Mouse (Mus musculus): Measurements from ENCODE around the gene 6030468B19Rik. TPM values are rescaled to one million over a fixed set of nuclear protein-coding genes. Genes with fewer than 3 reads are reported as not detected.
"Not testable (repeated sequence)": the region's sequence is repeated elsewhere in the genome, so short reads cannot be mapped to it uniquely, and the experiment has no call there.

6030468B19Rik gene
- total RNA-seq, 2 experiments from 2014 or later = 0.34 to 0.46 TPM

DNA sequence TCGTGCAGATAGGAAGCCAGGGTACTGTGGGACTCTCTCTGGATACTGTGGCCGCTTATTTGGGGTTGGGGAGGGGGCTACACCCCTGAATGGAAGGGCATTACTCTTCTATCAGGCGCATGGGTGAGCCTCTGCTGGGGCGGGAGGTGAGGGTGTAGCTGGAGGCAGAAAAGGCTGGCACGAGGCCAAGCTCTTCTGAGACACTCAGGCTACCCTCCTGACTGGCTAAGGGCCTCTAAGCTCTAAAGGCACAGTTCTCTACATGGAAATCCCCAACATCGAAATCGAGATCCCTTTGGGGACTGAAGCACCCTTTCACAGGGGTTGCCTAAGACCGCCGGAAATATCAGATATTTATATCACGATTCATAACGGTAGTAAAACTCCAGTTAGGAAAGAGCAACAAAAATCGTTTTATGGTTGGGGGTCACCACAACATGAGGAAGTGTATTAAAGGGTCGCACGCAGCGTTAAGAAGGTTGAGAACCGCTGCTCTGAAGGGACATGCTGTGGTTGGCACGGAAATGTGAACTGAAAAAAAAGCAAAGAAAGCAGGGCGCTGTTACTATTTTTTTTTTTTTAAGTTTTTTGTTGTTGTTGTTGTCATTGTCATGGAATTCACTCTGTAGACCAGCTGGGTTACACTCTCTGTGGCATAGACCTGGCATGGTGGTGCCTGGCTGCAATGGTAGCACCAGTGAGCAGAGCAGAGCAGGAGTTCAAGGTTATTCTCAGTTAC is 30.9 kb downstream of the 6030468B19Rik start:
- DNase-seq (ENCODE audit: low spot score in 2 of 2) = no peak
- Histone ChIP-seq H3K4me3 (no peak overlapping the region), H3K27ac (peak overlapping the region; percentile 47)
- no peak for TF ChIP-seq CTCF (conservative IDR thresholded peaks at IDR 0.05)

DNA sequence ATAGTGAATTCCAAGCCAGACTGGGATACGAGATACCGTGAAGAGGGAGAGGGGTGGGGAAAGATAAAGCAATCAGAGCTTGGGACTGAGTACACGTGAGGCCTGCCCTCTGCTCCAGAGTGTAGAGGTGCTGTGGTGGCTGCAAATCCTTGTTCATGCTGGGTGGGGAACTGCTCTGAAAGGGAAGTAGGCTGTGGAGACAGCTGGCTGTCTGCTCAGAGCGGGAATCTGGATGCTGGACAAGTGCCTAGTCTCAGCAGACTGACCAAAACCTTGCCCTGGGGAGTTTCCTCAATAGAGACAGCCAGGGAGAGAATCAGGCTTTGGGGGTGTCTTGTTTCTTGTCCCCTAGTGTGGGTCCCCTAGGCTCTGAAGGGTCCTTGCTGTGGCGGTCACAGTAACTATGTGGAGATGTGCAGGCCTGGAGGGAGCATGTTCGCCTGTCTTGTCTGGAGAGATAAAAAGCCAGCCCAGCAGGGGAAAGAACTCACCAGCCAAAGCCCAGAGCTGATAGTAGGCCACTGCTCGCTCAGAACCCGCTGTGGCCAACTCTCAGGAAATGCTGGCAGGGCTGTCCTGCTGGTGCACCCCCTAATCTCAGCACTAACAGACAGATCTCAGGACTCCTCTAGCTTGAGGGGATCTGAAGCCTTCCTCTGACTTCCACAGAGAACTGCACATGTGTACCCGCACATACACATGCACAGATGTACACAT is 31.6 kb downstream of the 6030468B19Rik start:
- peak overlapping the region; percentile 47 for H3K27ac ChIP-seq
- TF ChIP-seq CTCF (conservative IDR thresholded peaks at IDR 0.05) = no peak
- DNase-seq (ENCODE audit: low spot score in 2 of 2) = no peak
- no peak overlapping the region for H3K4me3 ChIP-seq

DNA sequence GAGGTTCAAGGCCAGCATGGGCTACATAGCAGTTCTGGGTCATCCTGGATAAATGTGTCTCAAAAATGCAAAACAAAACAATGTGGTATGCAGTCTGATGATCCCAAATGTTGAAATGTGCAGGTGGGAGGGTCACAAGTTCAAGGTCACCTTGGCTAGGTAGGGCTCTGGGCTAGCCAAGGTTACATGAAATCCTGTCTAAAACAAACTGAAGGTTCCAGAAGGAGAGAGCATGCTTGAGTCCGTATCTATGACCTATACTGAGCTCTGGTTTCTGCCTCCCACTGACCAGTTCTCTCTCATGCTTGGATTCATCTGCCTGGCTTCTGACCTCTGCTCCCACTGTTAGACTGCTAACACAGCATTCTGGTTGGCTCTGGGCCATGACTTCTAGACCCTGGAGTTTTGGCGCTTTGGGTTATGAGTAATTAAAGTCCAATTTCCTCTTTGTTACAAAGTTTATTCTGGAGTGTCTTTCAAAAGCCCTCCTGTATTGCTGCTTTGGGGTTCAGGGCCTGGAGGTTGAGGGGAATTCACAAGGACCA is 32.3 kb downstream of the 6030468B19Rik start:
- H3K27ac ChIP-seq = peak overlapping the region; percentile 47; the same call in 1 of the 2 replicates
- no peak overlapping the region for H3K4me3 ChIP-seq
- no peak for DNase-seq (ENCODE audit: low spot score in 2 of 2)
- TF ChIP-seq CTCF (conservative IDR thresholded peaks at IDR 0.05) = no peak

DNA sequence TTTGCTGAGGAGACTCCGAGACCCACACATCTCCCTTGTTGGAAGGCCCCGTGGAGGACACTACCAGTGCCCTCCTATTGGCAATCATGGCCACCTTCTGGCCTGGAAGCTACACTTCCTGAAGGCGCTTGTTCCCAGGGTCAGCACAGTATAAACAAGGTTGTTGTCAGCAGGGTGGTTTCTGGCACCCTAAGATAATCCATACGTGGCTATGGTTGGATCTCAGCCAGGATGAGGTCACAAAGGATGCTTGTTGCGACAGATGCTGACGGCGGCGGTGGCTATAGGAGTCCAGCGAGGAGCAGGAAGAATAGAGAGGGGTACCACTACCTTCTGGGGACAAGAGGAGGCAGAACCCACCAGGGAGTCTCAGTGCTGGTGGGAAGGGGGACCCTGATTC is 32.9 kb downstream of the 6030468B19Rik start:
- no peak overlapping the region for H3K27ac ChIP-seq

DNA sequence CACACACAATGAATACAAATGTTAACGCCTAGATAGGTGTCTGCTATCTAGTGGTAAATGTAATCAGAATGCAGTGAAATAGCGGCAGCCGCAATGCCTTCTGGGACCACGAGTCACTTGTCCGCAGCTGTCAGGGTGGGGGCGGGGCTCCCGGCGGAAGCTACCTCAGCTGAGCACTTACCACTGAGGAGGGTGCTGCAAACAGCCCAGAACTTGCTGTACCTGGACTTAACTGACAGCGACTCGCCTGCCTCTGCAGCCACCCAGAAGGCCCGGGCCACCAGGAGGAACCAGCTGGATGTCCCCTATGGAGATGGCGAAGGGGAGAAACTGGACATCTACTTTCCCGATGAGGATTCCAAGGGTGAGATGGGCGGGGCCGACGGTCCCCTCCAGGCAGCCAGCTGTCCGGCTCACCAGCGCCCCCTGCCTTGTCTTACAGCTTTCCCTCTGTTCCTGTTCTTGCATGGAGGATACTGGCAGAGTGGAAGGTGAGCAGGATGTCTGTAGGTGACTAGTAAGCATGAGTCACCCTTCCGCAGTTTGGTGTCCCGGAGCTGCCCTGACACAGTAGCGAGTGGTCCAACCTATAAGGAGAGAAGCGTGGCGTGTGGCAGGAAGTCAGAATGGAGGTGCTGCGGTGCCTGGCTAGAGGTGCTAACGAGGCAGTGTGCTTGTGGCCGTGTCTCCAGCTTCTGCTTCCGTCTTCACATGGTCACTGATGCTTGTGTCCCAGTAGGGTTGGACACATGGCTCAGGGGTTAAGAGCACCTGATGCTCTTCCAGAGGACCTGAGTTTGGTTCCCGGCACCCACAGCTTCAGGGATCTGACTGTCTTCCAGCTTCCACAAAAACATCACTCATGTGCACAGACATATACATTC is 34.9 kb downstream of the 6030468B19Rik start:
- H3K4me3 ChIP-seq = peak overlapping the region; percentile 49
- peak; percentile 81 for TF ChIP-seq CTCF (conservative IDR thresholded peaks at IDR 0.05)
- H3K27ac ChIP-seq = no peak overlapping the region
- DNase-seq (ENCODE audit: low spot score in 2 of 2) = peak; percentile 44 to 69

More for the DNA sequence above, 32.9 kb downstream of the 6030468B19Rik start:
- H3K4me3 ChIP-seq = no peak overlapping the region
- TF ChIP-seq CTCF (conservative IDR thresholded peaks at IDR 0.05) = no peak
- no peak for DNase-seq (ENCODE audit: low spot score in 2 of 2)

DNA sequence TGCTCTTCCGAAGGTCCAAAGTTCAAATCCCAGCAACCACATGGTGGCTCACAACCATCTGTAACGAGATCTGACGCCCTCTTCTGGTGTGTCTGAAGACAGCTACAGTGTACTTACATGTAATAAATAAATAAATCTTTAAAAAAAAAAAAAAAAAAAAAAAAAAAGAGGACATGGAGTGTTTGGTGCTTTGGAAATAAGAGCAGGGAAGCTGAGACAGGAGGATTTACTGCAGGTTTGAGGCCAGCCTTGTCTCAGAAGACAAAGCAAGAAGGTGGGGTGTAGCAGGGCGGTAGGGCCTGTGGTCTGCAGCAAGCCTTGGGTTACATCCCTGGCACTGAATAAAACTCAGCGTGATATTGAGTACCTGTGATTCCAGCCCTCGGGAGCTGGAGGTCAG is 36.0 kb downstream of the 6030468B19Rik start:
- DNase-seq (ENCODE audit: low spot score in 2 of 2); H3K27ac ChIP-seq; H3K4me3 ChIP-seq: not testable (repeated sequence)

DNA sequence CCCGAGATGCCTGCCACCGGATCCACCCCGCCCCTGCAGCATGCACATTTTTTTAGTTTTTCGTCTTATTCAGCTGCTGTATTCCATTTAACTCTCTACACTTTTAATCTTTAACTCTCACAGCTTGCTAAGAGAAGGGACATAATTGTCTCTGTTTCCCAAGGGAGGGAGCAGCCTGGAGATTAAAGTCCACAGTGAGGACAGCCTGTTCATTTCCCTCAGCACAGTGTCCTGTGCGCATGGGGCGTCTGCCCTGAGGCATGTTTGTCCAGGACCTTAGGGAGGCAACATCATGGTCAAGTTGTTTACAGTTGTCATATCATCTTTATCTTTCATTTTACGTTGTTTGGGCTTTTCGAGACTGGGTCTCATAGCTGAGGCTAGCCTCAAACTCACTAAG is 36.6 kb downstream of the 6030468B19Rik start:
- Histone ChIP-seq H3K27ac (no peak overlapping the region), H3K4me3 (no peak overlapping the region)
- no peak for DNase-seq (ENCODE audit: low spot score in 2 of 2)
- TF ChIP-seq CTCF (conservative IDR thresholded peaks at IDR 0.05) = no peak

DNA sequence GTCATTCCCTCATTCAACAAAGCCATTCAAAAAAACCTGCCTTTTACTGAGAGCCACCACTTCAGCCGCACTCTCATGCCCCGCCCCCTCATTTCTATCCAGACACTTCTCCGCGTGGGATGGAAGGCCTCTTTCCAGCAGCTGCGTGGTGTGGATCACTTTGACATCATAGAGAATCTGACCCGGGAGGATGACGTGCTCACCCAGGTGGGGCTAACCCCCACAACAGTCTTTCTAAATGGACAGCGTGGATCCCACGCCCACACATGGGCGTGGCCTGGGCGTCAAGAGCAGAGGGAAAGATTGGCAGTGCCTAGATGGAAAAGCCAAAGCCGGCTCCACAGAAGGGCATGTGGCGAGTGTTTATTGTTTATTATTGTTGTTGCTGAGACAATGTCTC is 38.8 kb downstream of the 6030468B19Rik start:
- DNase-seq (ENCODE audit: low spot score in 2 of 2) = peak; percentile 45 to 53
- TF ChIP-seq CTCF (conservative IDR thresholded peaks at IDR 0.05) = no peak
- H3K4me3 ChIP-seq = peak overlapping the region; percentile 24; the same call in 1 of the 2 replicates
- H3K27ac ChIP-seq = no peak overlapping the region

DNA sequence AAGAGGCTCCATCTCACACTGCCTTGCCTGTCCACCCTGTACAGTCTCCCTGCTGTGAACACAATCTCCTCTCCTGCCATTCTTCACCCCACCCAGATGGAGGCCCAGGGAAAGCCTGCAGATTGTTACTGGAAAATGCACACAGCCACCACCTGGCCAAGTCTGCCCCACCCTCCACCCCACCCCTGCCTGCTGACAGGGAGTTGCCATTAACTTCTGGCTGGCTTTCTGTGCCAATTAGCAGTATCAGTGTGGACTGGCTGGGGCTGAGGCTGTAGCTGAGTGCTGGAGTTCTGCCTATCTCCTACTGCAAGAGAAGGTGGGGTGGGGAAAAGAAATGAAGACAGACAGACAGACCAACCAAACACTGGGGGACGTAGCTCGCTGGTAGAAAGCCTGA is 41.1 kb downstream of the 6030468B19Rik start:
- DNase-seq (ENCODE audit: low spot score in 2 of 2) = no peak
- no peak overlapping the region for H3K4me3 ChIP-seq
- TF ChIP-seq CTCF (conservative IDR thresholded peaks at IDR 0.05) = no peak
- no peak overlapping the region for H3K27ac ChIP-seq

DNA sequence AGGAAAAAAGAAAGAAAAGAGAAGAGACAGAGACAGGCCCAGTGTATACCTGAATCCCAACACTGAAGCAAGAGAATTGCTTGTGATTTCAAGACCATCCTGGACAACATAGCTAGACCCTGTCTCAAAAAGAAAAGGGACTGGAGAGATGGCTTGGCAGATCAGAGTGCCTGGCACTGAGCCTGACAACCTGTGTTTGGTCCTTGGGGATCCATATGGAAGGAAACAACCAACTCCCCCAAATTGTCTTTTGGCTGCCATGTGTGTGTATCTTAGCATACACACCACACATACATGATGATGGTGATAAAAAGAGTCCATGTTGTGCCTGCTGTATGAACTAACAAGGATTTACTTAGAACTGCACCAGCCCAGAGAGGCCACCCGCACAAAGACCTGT is 41.6 kb downstream of the 6030468B19Rik start:
- DNase-seq (ENCODE audit: low spot score in 2 of 2) = no peak
- no peak overlapping the region for H3K27ac ChIP-seq
- no peak for TF ChIP-seq CTCF (conservative IDR thresholded peaks at IDR 0.05)
- H3K4me3 ChIP-seq = no peak overlapping the region

DNA sequence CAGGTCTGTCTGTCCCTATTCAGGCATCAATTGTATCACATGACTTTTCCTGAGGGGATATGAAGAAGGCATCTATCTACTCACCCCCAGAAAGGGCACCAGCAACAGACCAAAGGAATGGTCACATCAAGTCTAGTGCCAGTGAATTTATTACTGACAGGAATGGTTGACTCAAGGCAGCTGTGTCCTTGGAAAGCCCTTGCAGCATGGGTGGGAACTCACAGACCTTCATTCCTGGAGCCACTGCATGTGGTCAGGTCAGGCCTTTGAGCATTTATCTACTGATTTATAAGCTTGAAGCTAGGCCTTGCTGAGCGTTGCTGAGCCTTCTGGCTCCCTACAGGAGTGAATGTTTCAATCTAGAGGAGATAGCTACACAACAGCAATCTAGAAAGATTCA is 43.5 kb downstream of the 6030468B19Rik start:
- no peak for TF ChIP-seq CTCF (conservative IDR thresholded peaks at IDR 0.05)
- Histone ChIP-seq H3K27ac (no peak overlapping the region), H3K4me3 (no peak overlapping the region)
- no peak for DNase-seq (ENCODE audit: low spot score in 2 of 2)

DNA sequence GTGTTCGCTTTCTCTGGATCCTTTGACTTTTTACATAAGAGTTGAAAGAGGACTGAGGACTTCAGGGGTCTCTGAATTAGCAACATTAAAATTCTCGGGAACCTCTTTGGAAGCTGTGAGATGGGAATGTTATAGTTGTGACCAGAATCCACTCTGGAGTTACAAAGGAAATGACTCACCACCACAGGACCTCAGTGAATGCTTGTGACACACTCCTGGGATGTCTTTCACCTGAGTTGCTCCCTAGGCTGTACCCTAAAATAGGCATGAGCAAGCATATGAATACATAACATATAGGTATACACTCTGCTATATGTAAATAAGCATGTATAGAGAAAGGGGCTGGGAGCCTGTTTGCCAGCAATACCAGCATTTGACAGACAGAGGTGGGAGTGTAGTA is 46.0 kb downstream of the 6030468B19Rik start:
- no peak overlapping the region for H3K27ac ChIP-seq
- no peak for DNase-seq (ENCODE audit: low spot score in 2 of 2)
- H3K4me3 ChIP-seq = no peak overlapping the region
- TF ChIP-seq CTCF (conservative IDR thresholded peaks at IDR 0.05) = no peak

DNA sequence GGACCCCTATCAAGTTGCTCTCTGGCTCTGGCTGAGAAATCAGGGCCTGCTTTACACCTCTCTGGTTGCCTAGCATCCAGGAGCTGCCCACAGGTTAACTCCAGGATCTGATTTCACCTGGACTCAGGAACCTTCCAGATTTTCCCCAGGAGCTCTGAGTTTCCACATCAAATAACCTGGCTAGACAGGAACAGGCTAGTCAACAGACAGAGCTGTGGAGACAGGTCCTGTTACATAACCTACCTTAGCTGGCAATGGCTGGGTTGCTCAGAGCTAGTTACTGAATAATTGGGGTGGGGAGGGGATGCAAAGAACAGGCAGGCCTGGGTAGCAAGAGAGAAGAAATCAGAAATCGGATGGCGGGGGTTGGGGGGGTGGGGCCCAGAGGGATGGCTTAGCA is 47.5 kb downstream of the 6030468B19Rik start:
- no peak overlapping the region for H3K27ac ChIP-seq
- H3K4me3 ChIP-seq = no peak overlapping the region
- no peak for DNase-seq (ENCODE audit: low spot score in 2 of 2)
- no peak for TF ChIP-seq CTCF (conservative IDR thresholded peaks at IDR 0.05)
